Mouse (Mus musculus) small intestine, adult 2 months (tissue): ENCODE measurements around the gene Lrig2. TPM values are rescaled to one million over a fixed set of nuclear protein-coding genes. Genes with fewer than 3 reads are reported as not detected.
A peak's percentile ranks its signal among the peaks of the same experiment; 100 is the strongest.

Experiments used
- H3K27ac ChIP-seq: fragments of 200-500 bp; 2 replicates; pipeline ENCODE4 v1.5.1; 2012; ENCODE audit warnings: low read depth, low read length, control low read depth, inconsistent platforms; ENCODE audit not compliant: insufficient read depth
- H3K27me3 ChIP-seq: fragments of 200-500 bp; 2 replicates; pipeline ENCODE4 v1.6.1; 2012; ENCODE audit warnings: mild to moderate bottlenecking, moderate library complexity, low read length, inconsistent platforms; ENCODE audit not compliant: control insufficient read depth, insufficient read depth
- H3K36me3 ChIP-seq: fragments of 200-500 bp; 2 replicates; pipeline ENCODE4 v1.6.1; 2012; ENCODE audit warnings: mild to moderate bottlenecking, low read length, control low read depth, inconsistent platforms; ENCODE audit not compliant: control insufficient read depth, insufficient read depth
- H3K4me1 ChIP-seq: fragments of 200-500 bp; 2 replicates; pipeline ENCODE4 v1.6.1; 2012; ENCODE audit warnings: low read length, inconsistent platforms, mixed read lengths; ENCODE audit not compliant: control insufficient read depth, insufficient read depth, insufficient read length
- H3K4me3 ChIP-seq: fragments of 200-500 bp; 2 replicates; pipeline ENCODE4 v1.5.1; 2012; ENCODE audit warnings: low read depth, mild to moderate bottlenecking, control low read depth, inconsistent platforms, low read length, moderate library complexity
- CTCF ChIP-seq: fragments of 200-500 bp; IDR thresholded peaks from 2 replicates; pipeline ENCODE4 v1.5.1; 2012; ENCODE audit warnings: low read depth, mild to moderate bottlenecking, control low read depth, inconsistent platforms, low read length, moderate library complexity, mixed read lengths; ENCODE audit not compliant: insufficient replicate concordance, insufficient read length; ENCODE audit errors: extremely low read depth
- POLR2A ChIP-seq: fragments of 200-500 bp; IDR thresholded peaks from 2 replicates; pipeline ENCODE4 v1.6.1; 2012; ENCODE audit warnings: low read depth, mild to moderate bottlenecking, control low read depth, inconsistent platforms, low read length, moderate library complexity
- WGBS: fragments of 180-500 bp; shearing (Covaris S2); methylation state at CpG from one replicate; pipeline ENCODE4 v1.1.7; 2018; 5-methylcytosine and 5-hydroxymethylcytosine counted together
- polyA plus RNA-seq: library from polyadenylated mRNA; depleted of rRNA; stranded (reverse); fragments of >200 nt; gene quantifications from 2 replicates; pipeline ENCODE4 v1.2.3, GENCODE M21; 2012

The Lrig2 gene
- polyA plus RNA-seq, 1 experiment = 3.8 TPM

GRCm38 (mm10) chr3:104367912-104368311 lies 143.8 kb downstream of the Lrig2 start:
- no peaks in the 10 kb centered on the region for H3K4me1 ChIP-seq

GRCm38 (mm10) chr3:104361814-104362213 lies 149.9 kb downstream of the Lrig2 start:
- Histone ChIP-seq H3K4me1 (peaks cover 19% of the 10 kb centered on the region), H3K4me3 (no peak overlapping the region), H3K27me3 (no peaks in the 10 kb centered on the region), H3K27ac (no peak overlapping the region), H3K36me3 (no peaks in the 10 kb centered on the region)
- no peak for TF ChIP-seq CTCF
- TF ChIP-seq POLR2A = no peak
- WGBS = 86% methylated on average over 8 of the region's 8 CpGs

More at GRCm38 (mm10) chr3:104367912-104368311, 143.8 kb downstream of the Lrig2 start:
- WGBS = 41% methylated on average over 2 of the region's 2 CpGs
- TF ChIP-seq POLR2A = no peak
- TF ChIP-seq CTCF = no peak
- Histone ChIP-seq H3K27ac (no peak overlapping the region), H3K27me3 (no peaks in the 10 kb centered on the region), H3K36me3 (no peaks in the 10 kb centered on the region), H3K4me3 (no peak overlapping the region)

GRCm38 (mm10) chr3:104360325-104360724 lies 151.4 kb downstream of the Lrig2 start:
- H3K36me3 ChIP-seq = no peaks in the 10 kb centered on the region
- no peak overlapping the region for H3K4me3 ChIP-seq
- H3K27me3 ChIP-seq = no peaks in the 10 kb centered on the region
- 45% methylated on average over 5 of the region's 5 CpGs for WGBS
- H3K4me1 ChIP-seq = peaks cover 19% of the 10 kb centered on the region
- 0 out of 2 replicates have a peak overlapping the region, but pooled peaks have one; percentile 23 for H3K27ac ChIP-seq
- TF ChIP-seq CTCF (no peak), POLR2A (no peak)

- H3K27ac ChIP-seq = peak overlapping the region; percentile 63
- WGBS = 19% methylated on average over 8 of the region's 8 CpGs
- no peaks in the 10 kb centered on the region for H3K27me3 ChIP-seq
- H3K4me1 ChIP-seq = peaks cover 19% of the 10 kb centered on the region
- H3K36me3 ChIP-seq = no peaks in the 10 kb centered on the region
- H3K4me3 ChIP-seq = no peak overlapping the region
- peak; percentile 24; the same call in 1 of the 2 replicates for TF ChIP-seq CTCF
- no peak for TF ChIP-seq POLR2A
These were observed 152.2 kb downstream of the Lrig2 start for GRCm38 (mm10) chr3:104359225-104360135.

- Histone ChIP-seq H3K4me3 (no peak overlapping the region), H3K27me3 (no peaks in the 10 kb centered on the region), H3K36me3 (no peaks in the 10 kb centered on the region), H3K4me1 (peaks cover 23% of the 10 kb centered on the region), H3K27ac (peak overlapping the region; percentile 63)
- 29% methylated on average over 5 of the region's 5 CpGs for WGBS
- TF ChIP-seq POLR2A (no peak), CTCF (no peak)
These were observed 153.0 kb downstream of the Lrig2 start for GRCm38 (mm10) chr3:104358747-104359146.

GRCm38 (mm10) chr3:104356106-104356505 lies 155.6 kb downstream of the Lrig2 start:
- H3K4me3 ChIP-seq = no peak overlapping the region
- H3K4me1 ChIP-seq = peaks cover 35% of the 10 kb centered on the region
- H3K27ac ChIP-seq = no peak overlapping the region
- no peak for TF ChIP-seq POLR2A
- WGBS = 99% methylated on average over 5 of the region's 5 CpGs
- H3K27me3 ChIP-seq = no peaks in the 10 kb centered on the region
- no peaks in the 10 kb centered on the region for H3K36me3 ChIP-seq

GRCm38 (mm10) chr3:104353884-104354283 lies 157.8 kb downstream of the Lrig2 start:
- TF ChIP-seq CTCF (no peak), POLR2A (no peak)
- WGBS = 43% methylated on average over 3 of the region's 3 CpGs

More at GRCm38 (mm10) chr3:104353884-104354283, 157.8 kb downstream of the Lrig2 start:
- no peak overlapping the region for H3K27ac ChIP-seq
- H3K4me1 ChIP-seq = peaks cover 31% of the 10 kb centered on the region
- H3K36me3 ChIP-seq = no peaks in the 10 kb centered on the region
- H3K27me3 ChIP-seq = no peaks in the 10 kb centered on the region
- H3K4me3 ChIP-seq = no peak overlapping the region
